Mouse (Mus musculus) ES-CJ7 (cell line): Measurements from ENCODE around the gene Rps19.
"Not testable (repeated sequence)": the region's sequence is repeated elsewhere in the genome, so short reads cannot be mapped to it uniquely, and the experiment has no call there.

ENCODE experiments used
- DNase-seq: peaks from one replicate; pipeline ENCODE4 v3.0.0; 2011; ENCODE audit warnings: low read depth, low spot score

Gene Rps19

GRCm38 (mm10) chr7:24883896-24884692, at the start of gene Rps19:
Gene Rps19 (plus strand): TSS chr7:24884371.
- peak; percentile 99 for DNase-seq

- not testable (repeated sequence) for DNase-seq
These were observed 45.3 kb upstream of the Rps19 start for GRCm38 (mm10) chr7:24838732-24839409.

GRCm38 (mm10) chr7:24839410-24839808, 44.8 kb upstream of the Rps19 start:
- no peak for DNase-seq

GRCm38 (mm10) chr7:24840331-24840730, 43.8 kb upstream of the Rps19 start:
- DNase-seq = peak; percentile 66

GRCm38 (mm10) chr7:24841009-24841408, 43.2 kb upstream of the Rps19 start:
- no peak for DNase-seq

GRCm38 (mm10) chr7:24844144-24844543, 40.0 kb upstream of the Rps19 start:
- no peak for DNase-seq

GRCm38 (mm10) chr7:24845181-24845580, 39.0 kb upstream of the Rps19 start:
- DNase-seq = peak; percentile 56

- DNase-seq = peak; percentile 94
These were observed 38.5 kb upstream of the Rps19 start for GRCm38 (mm10) chr7:24845713-24846112.

- DNase-seq = not testable (repeated sequence)
These were observed 37.6 kb upstream of the Rps19 start for GRCm38 (mm10) chr7:24846576-24846975.

GRCm38 (mm10) chr7:24850162-24850561, 34.0 kb upstream of the Rps19 start:
- DNase-seq = peak; percentile 75

GRCm38 (mm10) chr7:24850899-24851303, 33.3 kb upstream of the Rps19 start:
- peak; percentile 90 for DNase-seq

- no peak for DNase-seq
These were observed 32.4 kb upstream of the Rps19 start for GRCm38 (mm10) chr7:24851596-24852325.

GRCm38 (mm10) chr7:24852557-24853232, 31.5 kb upstream of the Rps19 start:
- DNase-seq = peak; percentile 64

GRCm38 (mm10) chr7:24853233-24853563, 31.0 kb upstream of the Rps19 start:
- DNase-seq = no peak

GRCm38 (mm10) chr7:24853695-24854094, 30.5 kb upstream of the Rps19 start:
- DNase-seq = peak; percentile 52

GRCm38 (mm10) chr7:24856460-24857120, 27.6 kb upstream of the Rps19 start:
- DNase-seq = peak; percentile 39

- DNase-seq = no peak
These were observed 24.9 kb upstream of the Rps19 start for GRCm38 (mm10) chr7:24859234-24859633.

GRCm38 (mm10) chr7:24861913-24862312, 22.3 kb upstream of the Rps19 start, which contains the start of gene Gm9844:
Gene Gm9844 (plus strand): TSS chr7:24862213.
- no peak for DNase-seq

GRCm38 (mm10) chr7:24862853-24863252, 21.3 kb upstream of the Rps19 start:
- DNase-seq = no peak

- no peak for DNase-seq
These were observed 20.0 kb upstream of the Rps19 start for GRCm38 (mm10) chr7:24864156-24864555.

GRCm38 (mm10) chr7:24869080-24869479, 15.1 kb upstream of the Rps19 start:
- no peak for DNase-seq
